Mouse (Mus musculus): ENCODE measurements around the gene Plcg1.

DNA sequence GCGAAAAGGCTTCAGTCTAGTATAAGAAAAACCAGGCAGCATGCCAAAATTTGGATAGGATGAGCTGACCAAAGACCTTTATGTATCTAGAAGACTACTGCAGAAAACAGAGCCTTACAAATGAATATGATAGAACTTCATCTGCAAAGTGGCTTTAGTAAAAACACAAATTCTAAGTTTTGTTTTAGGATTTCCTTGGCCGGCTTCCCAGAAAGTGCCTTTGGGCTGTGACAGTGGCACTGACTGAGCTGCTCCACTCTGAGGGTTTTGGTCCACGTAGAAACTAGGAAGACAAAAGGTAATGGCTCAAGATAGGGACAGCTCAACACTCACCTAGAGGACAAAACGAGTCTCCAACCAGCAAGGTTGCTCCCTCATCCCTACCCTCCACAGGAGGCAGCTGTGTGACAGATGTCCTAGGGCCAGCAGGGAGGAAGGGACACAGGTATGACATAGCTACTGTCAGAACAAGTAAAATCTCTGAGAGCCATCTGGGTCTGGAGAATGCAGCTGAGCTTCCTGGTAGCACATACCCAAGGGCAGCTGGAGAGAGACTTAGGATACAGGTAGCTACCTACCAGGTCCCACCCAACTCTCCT is 37.1 kb downstream of the Plcg1 start:
- no peak for TF ChIP-seq POLR2A (IDR thresholded peaks at IDR 0.05; ENCODE audit: control insufficient read depth, extremely low read depth, insufficient read depth, low read length, poor library complexity)
- TF ChIP-seq CTCF (IDR thresholded peaks at IDR 0.05; ENCODE audit: borderline replicate concordance, control insufficient read depth, extremely low read depth, insufficient read depth, low read length, poor library complexity): no peak

Measured in thymus, adult 2 months (tissue).